Mouse (Mus musculus): Measurements from ENCODE around the gene Mipep. TPM values are rescaled to one million over a fixed set of nuclear protein-coding genes. Genes with fewer than 3 reads are reported as not detected.

Mipep gene
- polyA plus RNA-seq, 1 experiment from 2014 or later: 32.4 TPM

DNA sequence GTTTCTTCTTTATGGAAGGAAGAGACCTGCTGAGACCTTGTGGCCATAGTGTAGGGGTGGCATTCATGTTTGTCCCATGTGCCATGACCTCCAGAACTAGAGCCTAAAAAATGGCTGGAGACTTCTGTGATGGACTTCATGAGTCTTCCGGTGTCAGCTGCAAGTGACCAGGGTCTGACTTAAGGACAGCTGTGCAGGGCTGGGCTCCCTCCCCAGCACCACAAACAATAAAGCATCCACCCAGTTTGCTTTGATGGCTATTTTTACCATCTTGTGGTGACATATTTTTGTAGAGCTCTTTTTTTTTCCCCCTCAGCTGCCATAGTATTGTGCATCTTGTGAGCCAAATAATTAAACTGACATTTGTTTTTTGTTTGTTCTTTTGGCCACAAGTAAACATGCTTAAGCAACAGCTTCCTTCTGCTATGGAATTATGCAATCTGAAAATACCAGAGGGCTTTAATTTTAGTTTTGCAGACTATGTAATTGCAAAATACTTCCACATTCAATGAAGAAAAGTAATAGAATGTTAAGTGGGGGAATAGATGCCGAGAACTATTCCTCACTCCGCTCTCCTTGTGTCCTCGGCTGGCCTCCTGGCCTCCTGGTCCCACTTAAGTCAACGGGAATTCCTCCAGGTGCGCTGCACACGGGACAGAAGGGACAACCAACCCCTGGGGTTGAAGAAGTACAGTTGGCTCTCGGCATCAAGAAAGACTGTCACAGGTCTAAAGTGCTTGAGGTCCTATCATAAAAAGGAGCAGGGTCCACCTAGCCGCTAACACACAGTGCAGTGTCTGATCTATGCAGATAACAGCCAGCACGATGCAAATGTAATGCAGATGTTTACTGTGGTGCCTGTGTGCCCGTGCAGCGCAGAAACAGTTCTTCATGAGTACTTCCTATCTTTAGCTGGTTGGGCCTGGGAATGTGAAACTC lies 126.4 kb downstream of the Mipep start:
- Histone ChIP-seq H3K27ac (replicated peaks; ENCODE audit: low read depth, low read length) (no peak overlapping the region), H3K4me1 (ENCODE audit: control insufficient read depth, insufficient read depth, low read length) (no peaks in the 10 kb centered on the region), H3K9ac (replicated peaks; ENCODE audit: low read length) (no peak overlapping the region), H3K4me2 (ENCODE audit: low read depth, low read length) (no peak overlapping the region), H3K9me3 (replicated peaks; ENCODE audit: control insufficient read depth, low read length) (no peaks in the 10 kb centered on the region), H3K36me3 (replicated peaks; ENCODE audit: control insufficient read depth, insufficient read depth, low read depth, low read length) (no peaks in the 10 kb centered on the region), H3K4me3 (ENCODE audit: low read depth, low read length) (no peak overlapping the region), H3K27me3 (ENCODE audit: control insufficient read depth, insufficient read depth, low read length) (no peaks in the 10 kb centered on the region)
- DNase-seq (ENCODE audit: low spot score): peak; percentile 27
- ATAC-seq (replicated peaks; ENCODE audit: insufficient number of reproducible peaks, low FRiP score, low TSS enrichment, low read depth): no peak
- WGBS: 83% methylated on average over 12 of the region's 12 CpGs

DNA sequence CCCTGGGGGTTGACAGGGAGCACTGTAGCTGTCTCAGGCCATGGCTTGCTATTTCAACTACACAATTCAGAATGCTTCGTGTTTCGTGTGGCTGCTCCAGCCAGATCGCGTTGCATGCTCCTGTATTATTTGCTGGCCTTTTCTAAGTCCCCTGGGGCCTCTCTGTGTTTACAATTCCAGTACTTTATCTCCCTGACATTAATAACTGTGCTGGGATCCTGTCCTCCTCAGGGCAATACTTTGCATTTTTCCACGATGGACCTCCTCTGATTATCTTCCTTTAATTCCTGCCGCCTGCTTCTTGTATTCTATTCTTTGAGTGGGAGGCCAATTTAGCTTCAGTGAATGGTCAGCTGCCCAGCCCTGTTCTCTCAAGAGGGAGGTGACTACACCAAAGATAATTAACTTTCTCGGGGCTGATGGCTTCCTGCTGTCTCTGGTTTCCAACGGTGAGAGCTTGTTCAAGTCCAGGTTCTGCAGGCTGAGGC lies 128.7 kb downstream of the Mipep start:
- Histone ChIP-seq H3K9me3 (replicated peaks; ENCODE audit: control insufficient read depth, low read length) (no peaks in the 10 kb centered on the region), H3K4me3 (ENCODE audit: low read depth, low read length) (no peak overlapping the region), H3K4me2 (ENCODE audit: low read depth, low read length) (no peak overlapping the region), H3K27me3 (ENCODE audit: control insufficient read depth, insufficient read depth, low read length) (no peaks in the 10 kb centered on the region), H3K4me1 (ENCODE audit: control insufficient read depth, insufficient read depth, low read length) (no peaks in the 10 kb centered on the region), H3K27ac (replicated peaks; ENCODE audit: low read depth, low read length) (no peak overlapping the region), H3K9ac (replicated peaks; ENCODE audit: low read length) (no peak overlapping the region), H3K36me3 (replicated peaks; ENCODE audit: control insufficient read depth, insufficient read depth, low read depth, low read length) (no peaks in the 10 kb centered on the region)
- DNase-seq (ENCODE audit: low spot score): peak; percentile 11
- ATAC-seq (replicated peaks; ENCODE audit: insufficient number of reproducible peaks, low FRiP score, low TSS enrichment, low read depth): no peak
- 20% methylated on average over 8 of the region's 8 CpGs for WGBS

DNA sequence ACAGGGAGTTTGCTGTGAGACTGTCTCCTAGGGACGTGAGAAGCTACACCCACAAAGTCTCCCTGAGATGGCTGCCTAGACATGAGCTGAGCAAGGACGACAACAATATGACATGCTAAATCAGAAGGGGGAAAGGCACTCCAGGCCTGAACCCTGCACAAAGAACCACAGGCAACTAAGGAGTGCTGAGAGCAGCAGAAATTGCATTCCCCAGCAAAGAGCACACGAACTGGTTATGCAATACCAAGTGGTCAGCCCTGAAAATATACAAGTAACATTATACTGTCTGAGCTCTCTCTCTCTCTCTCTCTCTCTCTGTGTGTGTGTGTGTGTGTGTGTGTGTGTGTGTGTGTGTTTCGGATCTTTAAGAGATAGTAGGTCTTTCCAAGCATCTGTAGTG lies 132.3 kb downstream of the Mipep start:
- Histone ChIP-seq H3K27me3 (ENCODE audit: control insufficient read depth, insufficient read depth, low read length) (no peaks in the 10 kb centered on the region), H3K9me3 (replicated peaks; ENCODE audit: control insufficient read depth, low read length) (no peaks in the 10 kb centered on the region), H3K4me2 (ENCODE audit: low read depth, low read length) (no peak overlapping the region), H3K27ac (replicated peaks; ENCODE audit: low read depth, low read length) (peak overlapping the region; percentile 49), H3K4me1 (ENCODE audit: control insufficient read depth, insufficient read depth, low read length) (no peaks in the 10 kb centered on the region), H3K9ac (replicated peaks; ENCODE audit: low read length) (no peak overlapping the region), H3K36me3 (replicated peaks; ENCODE audit: control insufficient read depth, insufficient read depth, low read depth, low read length) (no peaks in the 10 kb centered on the region), H3K4me3 (ENCODE audit: low read depth, low read length) (no peak overlapping the region)
- DNase-seq (ENCODE audit: low spot score): peak; percentile 30
- ATAC-seq (replicated peaks; ENCODE audit: insufficient number of reproducible peaks, low FRiP score, low TSS enrichment, low read depth): no peak
- WGBS: 52% methylated on average over 4 of the region's 4 CpGs

DNA sequence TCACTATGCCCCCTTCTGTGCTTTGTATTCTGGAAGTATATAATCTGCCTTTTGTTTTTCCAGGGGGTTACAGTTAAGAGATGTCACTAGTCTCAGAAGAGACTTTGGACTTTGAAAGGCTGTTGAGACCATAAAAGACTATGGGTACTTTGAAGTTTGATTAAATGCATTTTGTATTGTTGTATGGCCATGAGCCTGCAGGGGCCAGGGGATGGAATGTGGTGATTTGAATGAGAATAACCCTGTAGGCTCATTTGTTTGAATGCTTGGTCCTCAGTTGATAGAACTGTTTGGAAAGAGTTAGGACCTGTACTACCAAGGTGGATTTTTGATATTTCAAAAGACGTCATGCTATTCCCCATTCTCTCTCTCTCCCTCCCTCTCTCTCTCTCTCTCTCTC lies 141.6 kb downstream of the Mipep start:
- no peaks in the 10 kb centered on the region for H3K4me1 ChIP-seq (ENCODE audit: control insufficient read depth, insufficient read depth, low read length)
- no peak for ATAC-seq (replicated peaks; ENCODE audit: insufficient number of reproducible peaks, low FRiP score, low TSS enrichment, low read depth)

DNA sequence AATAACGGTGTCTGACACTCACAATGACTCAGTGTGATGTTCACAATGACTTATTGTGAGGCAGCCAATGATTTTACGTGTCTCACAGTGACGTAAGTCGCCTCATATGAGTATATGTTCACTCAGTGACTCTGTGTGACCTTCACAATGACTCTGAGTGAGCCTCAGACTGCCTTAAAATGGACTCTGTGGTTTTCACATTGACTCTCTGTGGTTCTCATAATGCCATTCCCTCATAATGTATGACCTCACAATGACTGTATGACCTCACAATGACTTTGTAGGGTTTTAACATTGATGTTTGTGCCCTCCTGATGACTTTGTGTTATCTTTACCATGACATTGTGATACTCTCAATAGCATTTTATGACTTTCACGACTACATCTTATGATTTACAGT lies 151.3 kb downstream of the Mipep start:
- no peak for ATAC-seq (replicated peaks; ENCODE audit: insufficient number of reproducible peaks, low FRiP score, low TSS enrichment, low read depth)
- Histone ChIP-seq H3K9me3 (replicated peaks; ENCODE audit: control insufficient read depth, low read length) (no peaks in the 10 kb centered on the region), H3K9ac (replicated peaks; ENCODE audit: low read length) (no peak overlapping the region), H3K4me1 (ENCODE audit: control insufficient read depth, insufficient read depth, low read length) (no peaks in the 10 kb centered on the region), H3K4me2 (ENCODE audit: low read depth, low read length) (no peak overlapping the region), H3K27ac (replicated peaks; ENCODE audit: low read depth, low read length) (no peak overlapping the region), H3K36me3 (replicated peaks; ENCODE audit: control insufficient read depth, insufficient read depth, low read depth, low read length) (no peaks in the 10 kb centered on the region), H3K4me3 (ENCODE audit: low read depth, low read length) (no peak overlapping the region), H3K27me3 (ENCODE audit: control insufficient read depth, insufficient read depth, low read length) (no peaks in the 10 kb centered on the region)
- DNase-seq (ENCODE audit: low spot score): no peak
- WGBS: 78% methylated on average over 5 of the region's 5 CpGs

More for the DNA sequence above, 141.6 kb downstream of the Mipep start:
- Histone ChIP-seq H3K36me3 (replicated peaks; ENCODE audit: control insufficient read depth, insufficient read depth, low read depth, low read length) (no peaks in the 10 kb centered on the region), H3K9me3 (replicated peaks; ENCODE audit: control insufficient read depth, low read length) (no peaks in the 10 kb centered on the region), H3K4me2 (ENCODE audit: low read depth, low read length) (no peak overlapping the region), H3K27me3 (ENCODE audit: control insufficient read depth, insufficient read depth, low read length) (no peaks in the 10 kb centered on the region), H3K27ac (replicated peaks; ENCODE audit: low read depth, low read length) (no peak overlapping the region), H3K4me3 (ENCODE audit: low read depth, low read length) (no peak overlapping the region), H3K9ac (replicated peaks; ENCODE audit: low read length) (no peak overlapping the region)
- no peak for DNase-seq (ENCODE audit: low spot score)
- 63% methylated on average over 1 of the region's 1 CpGs for WGBS

DNA sequence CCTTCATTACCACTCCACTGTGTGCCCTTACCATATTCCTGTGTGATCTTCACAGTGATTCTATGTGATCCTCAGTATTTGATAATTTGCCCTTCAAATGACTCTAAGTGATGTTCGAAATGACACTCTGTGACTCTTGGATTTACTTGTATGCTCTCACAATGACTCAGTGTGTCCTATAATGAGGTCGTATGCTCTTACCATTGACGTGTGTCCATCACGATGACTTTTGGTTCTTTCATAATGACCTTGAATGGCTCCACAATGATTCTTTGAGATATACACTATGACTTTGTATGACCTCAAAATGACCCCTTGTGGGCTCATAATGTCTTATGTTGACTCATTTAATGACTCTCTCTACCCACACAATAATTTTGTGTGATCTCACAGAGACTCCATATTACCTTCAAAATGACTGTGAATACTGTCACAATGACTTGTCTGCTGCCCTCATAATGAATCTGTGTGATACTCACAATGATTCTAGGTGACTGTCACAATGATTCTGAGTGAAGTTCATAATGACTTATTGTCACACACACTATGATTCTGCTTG lies 153.2 kb downstream of the Mipep start:
- H3K36me3 ChIP-seq (replicated peaks; ENCODE audit: control insufficient read depth, insufficient read depth, low read depth, low read length): no peaks in the 10 kb centered on the region
- no peaks in the 10 kb centered on the region for H3K4me1 ChIP-seq (ENCODE audit: control insufficient read depth, insufficient read depth, low read length)
- ATAC-seq (replicated peaks; ENCODE audit: insufficient number of reproducible peaks, low FRiP score, low TSS enrichment, low read depth) (no peak), DNase-seq (ENCODE audit: low spot score) (no peak)
- H3K27ac ChIP-seq (replicated peaks; ENCODE audit: low read depth, low read length): no peak overlapping the region
- 88% methylated on average over 4 of the region's 4 CpGs for WGBS
- H3K4me3 ChIP-seq (ENCODE audit: low read depth, low read length): no peak overlapping the region
- H3K9me3 ChIP-seq (replicated peaks; ENCODE audit: control insufficient read depth, low read length): no peaks in the 10 kb centered on the region
- H3K27me3 ChIP-seq (ENCODE audit: control insufficient read depth, insufficient read depth, low read length): no peaks in the 10 kb centered on the region
- no peak overlapping the region for H3K9ac ChIP-seq (replicated peaks; ENCODE audit: low read length)
- no peak overlapping the region for H3K4me2 ChIP-seq (ENCODE audit: low read depth, low read length)

Other genes with a start within 250 kb of the Mipep start
- 20.7 and 25.9 TPM in 2 replicates for gene Spata13, start 150.6 kb upstream of the Mipep start, polyA plus RNA-seq (2014; fragmentation: Nextera tagmentation; extraction: Ambion mirVana)
- gene C1qtnf9, start 16.4 kb upstream of the Mipep start, polyA plus RNA-seq (2014; fragmentation: Nextera tagmentation; extraction: Ambion mirVana): not detected in 2 replicates

Data from embryonic facial prominence, embryonic 11.5 days (tissue).